Mouse (Mus musculus) macrophage (primary cell): ENCODE measurements around the gene Sucnr1. TPM values are rescaled to one million over a fixed set of nuclear protein-coding genes. Genes with fewer than 3 reads are reported as not detected.

Experiments
- H3K27ac ChIP-seq: fragments of 350-480 bp; formaldehyde crosslinking; 2 replicates; pipeline ENCODE4 v1.9.0; 2021
- H3K36me3 ChIP-seq: fragments of 350-480 bp; formaldehyde crosslinking; 2 replicates; pipeline ENCODE4 v1.9.0; 2021; ENCODE audit errors: inconsistent target
- H3K4me3 ChIP-seq: fragments of 350-480 bp; formaldehyde crosslinking; 2 replicates; pipeline ENCODE4 v1.9.0; 2021; ENCODE audit errors: inconsistent target
- H3K79me2 ChIP-seq: fragments of 350-480 bp; formaldehyde crosslinking; 2 replicates; pipeline ENCODE4 v1.9.0; 2021; ENCODE audit errors: inconsistent target
- WGBS: methylation state at CpG from one replicate; pipeline ENCODE4 v1.1.7; 2026; ENCODE audit warnings: inconsistent platforms; ENCODE audit not compliant: missing documents; 5-methylcytosine and 5-hydroxymethylcytosine counted together
- polyA plus RNA-seq: library from polyadenylated mRNA; stranded (reverse); fragments of 250-400 nt; gene quantifications from 3 replicates; pipeline ENCODE4 v1.2.4, GENCODE M21; 2018; ENCODE audit warnings: inconsistent platforms
- total RNA-seq, 78 experiments: library from RNA; depleted of rRNA; stranded (reverse); fragments of 250-400 nt; gene quantifications; 1 replicate in 9 of 78; 2 replicates in 24 of 78; 3 replicates in 43 of 78; 4 replicates in 2 of 78; pipeline ENCODE4 v1.2.4; 2018; ENCODE audit warnings: inconsistent platforms in 56 of 78

The Sucnr1 gene
- not detected for total RNA-seq (2018; cell fraction: chromatin; rRNA removed)
- under 1 TPM in 2 of 26 experiments, not detected in 24; 0.07 to 0.10 TPM for total RNA-seq (2018; cell fraction: cytosol; rRNA removed)
- total RNA-seq (2018; cell fraction: nucleus; rRNA removed) = not detected
- polyA plus RNA-seq = not detected in 3 replicates

DNA sequence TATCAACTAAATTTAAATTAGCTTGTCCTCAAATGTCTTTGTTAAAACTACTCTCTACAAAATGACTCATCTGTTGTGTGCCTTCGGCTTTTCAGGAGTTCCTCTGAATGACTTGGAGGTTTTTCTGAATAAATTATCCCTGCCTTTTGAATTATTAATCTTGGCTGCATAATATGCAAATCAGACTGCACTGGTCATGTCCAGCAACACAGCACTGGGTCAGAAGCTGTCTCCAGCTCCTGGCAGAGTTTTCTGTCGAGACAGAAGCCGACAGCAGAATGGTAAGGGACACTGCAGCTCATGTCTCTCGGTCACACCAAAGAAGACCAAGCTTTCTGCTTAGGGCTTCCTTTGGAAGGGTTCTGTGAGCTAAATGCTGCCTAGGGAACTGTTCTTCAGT, at the start of gene Sucnr1:
Sucnr1 (plus strand) TSS at position 222 of the 400 bp plus-strand sequence.
- Histone ChIP-seq H3K4me3 (no peak within 1 kb of the TSS), H3K27ac (no peak within 1 kb of the TSS), H3K36me3 (no peaks in the 10 kb centered on the region), H3K79me2 (no peaks in the 10 kb centered on the region)
- WGBS = 71% methylated on average over 4 of the region's 4 CpGs

DNA sequence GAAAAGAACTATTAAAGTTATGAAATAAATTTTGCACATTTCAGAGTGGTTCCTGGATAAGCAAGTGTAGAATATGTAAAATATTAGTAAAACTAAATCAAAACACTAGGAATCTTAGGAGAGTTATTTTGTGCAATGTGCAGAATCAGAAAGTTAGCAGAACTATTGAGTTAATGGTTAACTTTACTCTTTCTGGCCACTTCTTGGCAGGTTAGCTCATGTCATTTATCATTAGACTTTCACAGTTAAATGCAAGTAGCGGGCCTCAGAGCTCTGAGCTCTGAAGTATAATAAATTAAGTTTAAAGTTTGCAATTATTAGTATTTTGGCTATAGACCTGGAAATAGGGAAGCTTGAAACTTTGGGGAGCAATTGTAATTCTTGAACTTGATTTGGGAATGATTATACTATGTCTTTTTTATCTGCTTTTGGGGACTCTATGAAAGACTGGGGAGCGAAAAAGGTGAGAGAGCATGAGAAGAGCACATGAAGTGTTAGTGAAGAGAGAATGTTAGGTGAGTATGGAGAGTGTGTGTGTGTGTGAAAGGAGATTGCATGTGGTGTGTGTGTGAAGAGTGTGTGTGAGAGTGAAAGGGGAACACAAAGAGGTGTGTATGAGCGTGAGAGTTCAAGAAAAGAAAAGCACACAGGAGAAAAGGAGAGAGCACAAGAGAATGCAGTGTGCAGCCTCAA, 35.3 kb upstream of the Sucnr1 start:
- H3K36me3 ChIP-seq = no peaks in the 10 kb centered on the region
- H3K4me3 ChIP-seq = no peak overlapping the region
- H3K27ac ChIP-seq = no peak overlapping the region
- no peaks in the 10 kb centered on the region for H3K79me2 ChIP-seq
- 97% methylated on average over 3 of the region's 3 CpGs for WGBS

DNA sequence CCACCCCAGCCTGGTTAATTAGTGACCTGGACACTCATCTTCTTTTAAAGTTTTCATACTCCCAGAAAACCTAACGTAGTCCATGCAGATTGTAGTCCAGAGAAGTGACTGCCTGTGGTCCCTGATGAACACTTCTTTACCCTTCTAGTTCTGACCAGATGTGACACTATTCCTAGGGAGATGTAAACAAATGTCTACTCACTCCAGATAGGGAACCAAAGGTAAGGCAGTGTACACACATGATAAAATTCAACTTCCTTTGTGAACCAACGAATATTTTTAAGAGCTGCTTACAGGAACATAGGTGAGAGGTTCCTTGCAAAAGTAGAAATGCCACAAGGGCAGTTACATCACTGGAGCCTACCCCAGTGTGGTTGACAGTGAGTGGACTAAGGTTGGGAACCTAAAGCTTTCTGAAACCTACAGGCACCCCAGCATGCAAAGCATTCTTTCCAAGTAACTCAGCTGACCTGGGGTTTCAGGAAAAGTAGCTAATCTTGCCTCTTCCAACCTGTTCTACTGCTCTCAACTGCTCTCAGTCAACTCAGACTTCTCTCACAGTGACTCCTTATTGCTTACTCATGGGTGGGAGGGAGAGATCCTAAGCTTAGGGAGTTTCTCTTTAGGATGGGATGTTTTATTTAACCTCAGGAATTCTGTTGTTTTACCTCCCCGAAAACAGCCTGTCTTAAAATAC, 28.3 kb upstream of the Sucnr1 start:
- Histone ChIP-seq H3K36me3 (no peaks in the 10 kb centered on the region), H3K79me2 (no peaks in the 10 kb centered on the region), H3K27ac (no peak overlapping the region), H3K4me3 (no peak overlapping the region)
- WGBS = 59% methylated on average over 3 of the region's 3 CpGs

DNA sequence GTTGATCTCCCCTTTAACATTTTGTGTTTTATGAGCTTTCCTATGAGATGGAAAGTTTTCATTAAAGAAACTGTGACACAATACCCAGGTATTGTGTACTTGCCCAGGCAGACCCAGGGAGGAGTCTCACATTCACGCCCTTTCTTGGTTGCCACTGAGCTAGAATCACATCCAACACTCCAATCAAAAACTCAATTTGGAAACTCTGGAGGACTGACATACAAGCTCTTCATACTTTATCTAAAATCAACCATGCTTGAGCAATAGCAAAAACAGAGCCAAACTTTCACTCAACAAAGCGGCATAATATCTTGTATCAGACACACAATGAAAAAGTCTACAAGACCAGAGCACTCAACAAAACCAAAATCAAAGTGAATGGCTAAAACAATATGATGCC, 27.7 kb upstream of the Sucnr1 start:
- no peak overlapping the region for H3K27ac ChIP-seq
- no peaks in the 10 kb centered on the region for H3K79me2 ChIP-seq
- no peaks in the 10 kb centered on the region for H3K36me3 ChIP-seq
- no peak overlapping the region for H3K4me3 ChIP-seq
- 92% methylated on average over 2 of the region's 2 CpGs for WGBS

DNA sequence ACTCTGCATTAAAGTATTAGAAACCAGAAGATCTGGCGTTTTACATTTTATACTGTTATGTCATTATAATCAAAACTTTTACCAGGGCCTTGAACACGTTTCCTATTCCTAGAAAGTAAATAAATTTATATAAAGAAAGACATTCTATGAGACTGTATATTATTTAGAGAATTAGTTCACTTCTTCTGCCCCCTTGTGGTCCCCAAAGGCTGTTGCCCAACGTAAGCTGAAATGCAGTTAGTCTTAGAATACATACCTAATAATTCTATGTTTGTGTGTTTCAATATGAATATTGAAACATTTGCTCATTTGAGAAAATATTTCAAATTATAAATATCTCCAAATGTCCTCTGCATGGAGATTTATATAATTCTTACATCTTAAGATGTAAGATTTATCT, 25.2 kb upstream of the Sucnr1 start:
- Histone ChIP-seq H3K36me3 (no peaks in the 10 kb centered on the region), H3K79me2 (no peaks in the 10 kb centered on the region), H3K4me3 (no peak overlapping the region), H3K27ac (no peak overlapping the region)
- 52% methylated on average over 3 of the region's 3 CpGs for WGBS

DNA sequence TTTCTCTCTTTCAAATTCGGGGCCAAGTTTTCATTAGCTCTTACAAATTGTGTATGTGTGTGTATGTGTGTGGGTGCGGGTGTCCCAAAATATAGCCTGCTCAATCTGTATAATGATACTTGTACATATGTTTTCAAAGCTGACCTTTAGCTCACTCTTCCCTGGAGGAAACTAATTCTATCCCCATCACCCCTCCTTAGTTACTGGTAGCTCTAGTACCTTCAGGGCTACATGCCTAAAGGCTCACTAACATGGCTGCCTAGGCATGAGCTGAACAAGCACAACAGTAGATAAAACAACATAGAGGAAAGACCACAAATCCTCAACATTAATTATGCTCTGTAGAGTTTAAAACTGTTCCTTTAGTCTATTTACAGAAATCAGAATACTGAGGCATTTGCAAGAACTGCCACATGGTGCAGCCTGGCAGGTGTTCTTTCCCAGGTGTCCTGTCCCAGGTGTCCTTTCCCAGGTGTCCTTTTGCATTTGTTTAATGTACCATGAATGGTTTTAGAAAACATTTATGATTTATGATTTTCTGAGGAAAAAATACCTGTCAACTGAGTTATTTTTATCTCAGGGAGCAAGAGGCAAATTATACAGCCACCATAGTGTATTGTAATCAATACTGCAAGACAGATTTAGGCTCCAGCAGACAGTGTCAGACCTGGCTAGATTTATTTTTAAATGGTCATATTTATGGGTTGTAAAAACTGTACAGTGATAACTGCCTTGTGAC, 24.4 kb upstream of the Sucnr1 start:
- Histone ChIP-seq H3K79me2 (no peaks in the 10 kb centered on the region), H3K36me3 (no peaks in the 10 kb centered on the region), H3K27ac (no peak overlapping the region), H3K4me3 (no peak overlapping the region)
- 100% methylated on average over 2 of the region's 2 CpGs for WGBS

DNA sequence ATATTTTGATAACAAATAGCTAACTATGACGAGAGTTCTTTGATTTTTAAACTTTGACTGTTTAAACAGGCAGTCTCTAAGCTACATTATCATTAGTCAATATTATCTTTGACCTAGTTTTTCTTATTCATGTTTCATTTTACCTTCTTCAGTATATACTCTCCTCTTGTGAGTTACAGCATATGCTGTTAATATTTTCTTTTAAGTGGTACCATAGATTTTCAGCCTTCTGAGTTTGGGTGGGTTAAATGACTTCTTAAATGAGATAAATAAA, 23.9 kb upstream of the Sucnr1 start:
- Histone ChIP-seq H3K79me2 (no peaks in the 10 kb centered on the region), H3K4me3 (no peak overlapping the region), H3K27ac (no peak overlapping the region), H3K36me3 (no peaks in the 10 kb centered on the region)
- 100% methylated on average over 1 of the region's 1 CpGs for WGBS

DNA sequence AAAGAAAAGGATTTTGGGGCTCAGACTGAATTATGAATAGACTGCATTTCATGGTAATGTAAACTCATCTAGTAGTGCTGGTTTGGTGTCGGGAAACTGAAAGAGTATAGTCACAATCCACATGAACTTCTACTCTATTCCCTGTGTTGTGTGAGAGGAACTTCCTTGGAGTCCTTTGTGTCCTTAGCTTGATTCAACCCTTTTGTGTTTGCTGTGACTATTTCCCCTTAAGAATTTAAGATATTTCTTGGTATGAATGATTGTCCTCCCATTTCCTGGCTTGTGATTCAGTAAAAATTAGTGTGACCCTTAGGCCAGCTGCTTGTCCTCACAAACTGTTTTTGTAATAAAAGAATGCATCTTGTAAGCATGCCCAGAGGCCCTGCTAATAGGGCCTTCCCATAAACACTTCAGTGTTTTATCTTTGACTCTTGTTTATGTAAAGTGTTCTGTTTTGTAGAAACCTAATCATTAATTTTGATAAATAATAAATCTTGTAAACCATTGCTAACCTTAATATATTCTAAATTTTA, 2.7 kb upstream of the Sucnr1 start:
- 100% methylated on average over 1 of the region's 1 CpGs for WGBS
- no peak overlapping the region for H3K4me3 ChIP-seq
- no peaks in the 10 kb centered on the region for H3K36me3 ChIP-seq
- no peaks in the 10 kb centered on the region for H3K79me2 ChIP-seq
- H3K27ac ChIP-seq = no peak overlapping the region

DNA sequence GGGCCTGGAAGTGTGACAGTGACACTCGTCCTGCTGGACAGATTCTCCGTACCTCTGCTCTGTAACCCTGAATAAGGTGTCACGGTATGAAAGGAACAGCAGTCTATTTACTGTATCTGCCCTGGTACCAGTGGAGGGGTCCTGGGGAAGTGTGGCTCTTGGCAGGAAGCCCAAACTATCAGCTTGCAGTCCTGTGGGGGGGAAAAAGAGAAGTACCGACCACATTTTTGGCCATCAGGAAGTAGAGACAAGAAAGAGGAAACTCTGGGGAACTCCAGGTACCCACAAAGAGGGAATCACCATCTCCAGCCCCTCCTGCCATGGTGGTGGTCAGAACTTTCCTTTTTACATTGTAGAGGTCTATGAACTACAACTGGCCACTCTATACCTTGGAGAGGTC, 1.1 kb upstream of the Sucnr1 start:
- Histone ChIP-seq H3K79me2 (no peaks in the 10 kb centered on the region), H3K36me3 (no peaks in the 10 kb centered on the region), H3K4me3 (no peak overlapping the region), H3K27ac (no peak overlapping the region)
- 10% methylated on average over 4 of the region's 4 CpGs for WGBS

DNA sequence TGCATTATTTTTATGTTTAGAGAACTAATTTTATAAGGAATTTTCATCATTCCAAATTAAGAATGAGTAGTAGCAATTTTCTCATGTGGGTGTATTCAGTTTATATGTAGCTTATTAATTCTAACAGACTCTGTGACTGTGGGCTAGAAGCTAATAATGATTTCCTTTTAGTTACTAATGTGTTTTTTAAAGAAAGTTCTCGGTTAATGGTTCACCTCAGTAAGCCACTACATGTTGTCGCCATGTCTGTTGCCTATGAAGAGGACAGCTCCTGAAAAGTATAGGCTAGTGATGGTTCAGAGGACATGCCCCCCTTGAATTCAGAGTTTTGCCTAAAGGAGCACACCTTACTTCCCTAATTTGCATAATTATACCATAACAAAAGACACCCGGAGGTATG, 1.1 kb downstream of the Sucnr1 start:
- WGBS = 96% methylated on average over 2 of the region's 3 CpGs
- Histone ChIP-seq H3K79me2 (no peaks in the 10 kb centered on the region), H3K36me3 (no peaks in the 10 kb centered on the region), H3K4me3 (no peak overlapping the region), H3K27ac (no peak overlapping the region)

DNA sequence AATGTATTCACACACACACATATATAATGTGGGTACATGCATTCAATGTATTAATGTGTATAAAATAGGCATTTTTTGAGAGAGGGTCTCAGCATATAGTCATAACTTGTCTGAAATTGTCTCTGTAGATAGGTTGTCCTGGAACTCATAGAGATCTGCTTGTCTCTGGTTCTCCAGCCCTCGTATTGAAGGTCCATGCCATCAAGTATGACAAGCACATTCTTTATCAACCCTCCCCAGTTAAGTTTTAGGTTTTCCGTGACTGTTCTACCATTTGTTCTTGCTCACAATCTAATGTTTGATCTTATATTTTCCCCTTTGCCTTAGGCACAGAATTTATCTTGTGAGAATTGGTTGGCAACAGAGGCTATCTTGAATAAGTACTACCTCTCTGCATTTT, 4.1 kb downstream of the Sucnr1 start:
- Histone ChIP-seq H3K27ac (no peak overlapping the region), H3K4me3 (no peak overlapping the region), H3K36me3 (no peaks in the 10 kb centered on the region), H3K79me2 (no peaks in the 10 kb centered on the region)
- 89% methylated on average over 2 of the region's 2 CpGs for WGBS

DNA sequence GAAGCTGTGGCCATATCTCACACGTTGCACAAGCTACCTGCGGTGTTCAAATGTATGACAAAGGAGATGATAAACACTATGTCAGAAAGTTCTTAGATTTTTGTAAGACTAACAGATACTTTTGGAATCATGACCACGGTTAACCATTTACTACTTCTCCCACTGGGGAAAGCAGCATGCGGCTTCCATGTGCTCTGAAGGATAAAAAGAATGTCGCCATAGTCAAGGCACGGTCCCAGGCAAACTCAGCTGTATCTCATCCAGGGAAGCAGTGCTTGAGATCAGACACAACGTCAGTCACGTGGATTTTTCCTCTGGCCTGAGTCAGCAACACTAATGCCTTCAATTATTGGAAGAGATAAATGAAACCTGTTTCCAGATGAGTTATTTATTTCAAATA, 9.7 kb downstream of the Sucnr1 start:
- 95% methylated on average over 8 of the region's 8 CpGs for WGBS
- H3K4me3 ChIP-seq = no peak overlapping the region
- no peaks in the 10 kb centered on the region for H3K36me3 ChIP-seq
- no peak overlapping the region for H3K27ac ChIP-seq
- no peaks in the 10 kb centered on the region for H3K79me2 ChIP-seq

DNA sequence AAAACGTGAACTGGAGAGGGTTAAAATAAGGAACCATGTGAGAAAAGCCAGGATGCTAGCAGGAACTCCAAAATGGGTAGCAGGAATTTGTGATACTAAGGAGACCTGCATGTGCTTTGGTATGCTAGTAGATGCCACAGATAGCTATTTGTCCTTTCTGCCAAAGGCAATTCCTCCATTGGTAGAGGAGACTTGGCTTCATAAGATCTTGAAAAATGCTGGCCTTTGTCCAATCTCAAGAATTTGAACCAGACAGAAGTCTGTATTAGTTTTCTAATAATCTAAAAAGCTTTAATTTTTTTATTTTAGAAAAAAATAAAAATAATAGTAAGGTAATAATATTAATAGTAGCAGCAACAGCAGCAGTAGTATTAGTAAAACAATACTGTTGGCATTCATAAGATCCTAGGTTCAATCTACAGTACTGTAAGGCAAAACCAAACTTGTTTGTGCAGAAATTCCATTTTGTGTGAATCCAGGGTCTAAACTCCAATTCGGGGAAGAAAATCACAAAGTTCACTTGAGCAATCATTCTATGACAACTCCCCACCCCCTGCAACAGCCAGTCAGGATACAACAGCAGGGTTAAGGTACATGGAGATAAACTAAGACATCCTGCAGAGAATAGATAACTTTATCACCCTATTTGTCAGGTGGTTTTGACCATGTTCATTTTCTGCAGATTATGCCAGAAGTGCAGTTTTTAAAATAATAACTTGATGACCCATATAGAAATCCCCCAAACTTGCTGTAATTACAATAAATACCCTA, 12.9 kb downstream of the Sucnr1 start:
- Histone ChIP-seq H3K36me3 (no peaks in the 10 kb centered on the region), H3K27ac (no peak overlapping the region), H3K4me3 (no peak overlapping the region), H3K79me2 (no peaks in the 10 kb centered on the region)
- 78% methylated on average over 2 of the region's 2 CpGs for WGBS

DNA sequence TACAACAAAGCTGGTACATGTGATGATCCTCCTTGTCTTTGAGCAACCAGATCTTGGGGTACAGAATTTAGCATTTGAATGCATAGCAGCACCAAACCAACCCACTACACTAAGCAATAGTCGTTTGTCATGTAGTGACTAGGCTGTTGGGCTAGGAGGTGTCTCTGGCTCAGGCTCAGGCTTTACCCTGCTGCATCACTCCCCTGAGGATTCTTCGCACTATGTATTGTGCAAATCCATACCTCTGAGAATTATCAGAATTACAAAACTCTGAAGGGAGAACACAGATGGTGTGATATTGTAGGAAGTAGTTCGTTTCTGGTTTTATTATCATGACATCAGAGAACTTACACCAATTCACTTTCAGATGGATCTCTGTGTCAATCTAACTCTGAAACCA, 15.3 kb downstream of the Sucnr1 start:
- Histone ChIP-seq H3K79me2 (no peaks in the 10 kb centered on the region), H3K4me3 (no peak overlapping the region), H3K27ac (no peak overlapping the region), H3K36me3 (no peaks in the 10 kb centered on the region)
- 55% methylated on average over 3 of the region's 3 CpGs for WGBS
